Mouse (Mus musculus) embryonic stem cell, embryonic (primary cell): ENCODE results near the gene Hnrnpdl.

Source experiments
- CTCF ChIA-PET, 4 experiments: fragments of 300-600 bp in 2 of 4; fragments of 350-600 bp in 2 of 4; sonication (Branson Sonifier 250); formaldehyde crosslinking; loops; one replicate each; lab custom pipeline; 2022; ENCODE audit warnings: inconsistent platforms in 2 of 4; lab: Charles Lee
- POLR2A ChIA-PET, 4 experiments: fragments of 300-600 bp in 2 of 4; fragments of 350-600 bp in 2 of 4; sonication (Branson Sonifier 250); formaldehyde crosslinking; loops; one replicate each; lab custom pipeline; 2022; ENCODE audit warnings: antibody characterized with exemption in 4 of 4, inconsistent platforms in 1 of 4; lab: Charles Lee

The Hnrnpdl gene

GRCm38 (mm10) chr5:100038714-100039601, 506 bp downstream of the Hnrnpdl start:
- ChIA-PET CTCF (interaction anchor here in 3 of 4 experiments (0.5 to 1.3 kb wide), 12 partner anchors 9 to 1131 kb away, joined by 3 to 6 read pairs (median 3); no protein-coding TSS in a partner anchor), POLR2A (interaction anchor here (0.5 to 18.3 kb wide), 134 partner anchors 4 to 1725 kb away, joined by 3 to 388 read pairs (median 4); partner anchors contain the start of genes 4930524J08Rik (in 3 of the 4), Cops4 (in 2 of the 4), Hnrnpd (in 2 of the 4) and Enoph1 (in 1 of the 4))

GRCm38 (mm10) chr5:100037965-100038713, 1.3 kb downstream of the Hnrnpdl start:
- ChIA-PET POLR2A (interaction anchor here (0.6 to 18.3 kb wide), 109 partner anchors 3 to 826 kb away, joined by 3 to 388 read pairs (median 4); partner anchors contain the start of genes 4930524J08Rik (in 3 of the 4), Cops4 (in 2 of the 4), Hnrnpd (in 2 of the 4) and Enoph1 (in 1 of the 4)), CTCF (interaction anchor here in 3 of 4 experiments (0.6 to 1.3 kb wide), 9 partner anchors 10 to 112 kb away, joined by 3 to 6 read pairs (median 3); no protein-coding TSS in a partner anchor)

- POLR2A ChIA-PET, result interaction anchor here (0.6 to 18.3 kb wide), 21 partner anchors 2 to 482 kb away, joined by 3 to 388 read pairs (median 4); partner anchors contain the start of genes Cops4 (in 1 of the 4), Enoph1 (in 1 of the 4), Hnrnpdl (in 1 of the 4) and Vamp9 (in 1 of the 4)
- CTCF ChIA-PET, result interaction anchor here in 1 of 4 experiments (0.6 kb wide), 2 partner anchors 63 to 1161 kb away, joined by 4 to 5 read pairs; no protein-coding TSS in a partner anchor
Observed at GRCm38 (mm10) chr5:100036681-100037080, 2.8 kb downstream of the Hnrnpdl start.

DNA sequence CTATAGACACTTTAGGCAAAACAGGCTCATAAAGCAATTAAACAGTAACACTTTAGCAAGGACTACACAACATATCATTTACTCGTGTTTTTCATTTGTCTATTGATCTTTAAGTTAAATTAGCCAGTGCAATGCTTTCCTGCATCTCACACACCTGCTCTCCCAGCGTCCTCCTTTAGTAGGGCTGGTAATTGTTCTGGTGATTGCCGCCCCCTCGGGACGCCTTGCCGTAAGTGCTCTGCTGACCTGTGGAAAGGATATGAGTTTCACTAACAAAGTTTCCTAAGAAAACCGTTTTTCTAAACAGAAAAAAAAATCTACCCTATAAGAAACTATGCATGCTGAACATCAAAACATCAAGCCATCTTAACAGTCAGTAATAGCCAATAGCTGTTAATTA, 3.5 kb downstream of the Hnrnpdl start:
- POLR2A ChIA-PET, result interaction anchor here (0.6 to 18.3 kb wide), 17 partner anchors 1 to 393 kb away, joined by 3 to 388 read pairs (median 4); partner anchors contain the start of genes Enoph1 (in 1 of the 4) and Hnrnpdl (in 1 of the 4)
- CTCF ChIA-PET, result no interaction called here

DNA sequence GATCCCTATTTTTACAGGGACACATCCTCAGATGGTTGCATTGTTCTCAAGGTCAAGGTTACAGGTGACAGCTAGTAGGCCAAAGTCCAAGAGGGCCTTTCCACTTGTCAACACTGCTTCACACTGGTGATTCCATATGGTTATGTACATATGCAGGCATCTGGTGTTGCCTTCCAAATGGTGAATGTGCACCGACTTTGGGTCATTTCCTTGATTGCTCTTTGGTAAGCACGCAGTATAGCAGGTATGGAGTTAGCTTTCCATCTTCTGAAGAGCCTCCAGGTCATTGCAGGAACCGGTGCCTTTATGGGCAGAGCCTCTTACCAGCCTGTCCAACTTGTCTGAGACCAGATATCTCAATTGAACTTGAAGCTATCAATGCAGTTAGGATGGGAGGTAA, 6.8 kb downstream of the Hnrnpdl start:
- ChIA-PET POLR2A (interaction anchor here (0.5 to 16.7 kb wide), 35 partner anchors 9 to 1632 kb away, joined by 3 to 388 read pairs (median 5); partner anchors contain the start of genes 4930524J08Rik (in 1 of the 4), Cops4 (in 1 of the 4), Enoph1 (in 1 of the 4) and Hnrnpdl (in 1 of the 4)), CTCF (interaction anchor here in 1 of 4 experiments (0.9 kb wide), 1 partner anchor 25 kb away, joined by 3 read pairs; no protein-coding TSS in a partner anchor)

DNA sequence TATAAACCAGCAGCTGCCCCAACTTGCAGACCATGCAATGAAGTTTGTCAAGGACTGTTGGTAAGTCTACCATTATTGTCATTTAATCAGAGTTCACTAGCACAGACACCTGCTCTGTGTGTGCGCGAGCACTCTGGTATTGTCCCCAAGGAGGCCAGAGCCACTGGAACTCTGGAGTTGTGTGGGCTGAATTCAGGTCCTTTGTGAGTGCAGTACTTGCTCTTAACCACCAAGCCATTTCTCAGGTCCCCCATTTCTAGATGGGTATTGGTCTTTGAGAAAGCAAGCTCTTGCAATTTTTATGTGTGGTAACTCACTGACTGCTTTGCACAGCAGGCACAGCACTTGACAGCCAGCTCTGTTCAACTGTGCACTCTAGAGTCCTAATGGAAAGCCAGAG, 7.4 kb downstream of the Hnrnpdl start:
- POLR2A ChIA-PET, result interaction anchor here (0.7 to 16.7 kb wide), 38 partner anchors 8 to 486 kb away, joined by 3 to 388 read pairs (median 4); partner anchors contain the start of genes 4930524J08Rik (in 2 of the 4), Enoph1 (in 2 of the 4), Hnrnpdl (in 2 of the 4) and Cops4 (in 1 of the 4)

GRCm38 (mm10) chr5:100030069-100030468, 9.4 kb downstream of the Hnrnpdl start:
- ChIA-PET CTCF (no interaction called here), POLR2A (interaction anchor here (0.6 to 16.7 kb wide), 12 partner anchors 8 to 399 kb away, joined by 3 to 388 read pairs (median 6); partner anchors contain the start of genes Enoph1 (in 3 of the 4) and Hnrnpdl (in 3 of the 4))

More for the DNA sequence above, 7.4 kb downstream of the Hnrnpdl start:
- CTCF ChIA-PET, result no interaction called here

DNA sequence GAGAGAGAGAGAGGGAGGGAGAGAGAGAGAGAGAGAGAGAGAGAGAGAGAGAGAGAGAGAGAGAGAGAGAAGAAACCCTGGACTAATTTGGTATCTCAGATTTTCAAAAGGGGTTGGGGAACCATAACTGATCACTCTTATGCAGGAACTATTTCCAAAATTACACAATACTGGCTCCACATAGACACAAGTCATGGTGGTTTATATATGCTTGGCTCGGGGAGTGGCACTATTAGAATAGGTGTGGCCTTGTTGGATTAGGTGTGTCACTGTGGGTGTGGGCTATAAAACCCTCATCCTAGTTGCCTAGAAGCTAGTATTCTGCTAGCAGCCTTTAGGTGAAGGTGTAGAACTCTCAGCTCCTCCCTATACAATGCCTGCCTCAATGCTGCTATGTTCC, 14.6 kb downstream of the Hnrnpdl start:
- CTCF ChIA-PET, result interaction anchor here in 1 of 4 experiments (1.8 kb wide), 1 partner anchor 17 kb away, joined by 5 read pairs; no protein-coding TSS in a partner anchor

GRCm38 (mm10) chr5:100024403-100024802, 15.1 kb downstream of the Hnrnpdl start:
- ChIA-PET POLR2A (interaction anchor here in 3 of 4 experiments (0.5 to 6.2 kb wide), 9 partner anchors 8 to 90 kb away, joined by 3 to 67 read pairs (median 5); partner anchors contain the start of genes Enoph1 (in 3 of the 3) and Hnrnpdl (in 3 of the 3)), CTCF (interaction anchor here in 1 of 4 experiments (0.6 to 1.8 kb wide), 2 partner anchors 17 to 1943 kb away, joined by 3 to 5 read pairs; no protein-coding TSS in a partner anchor)

More for the DNA sequence above, 14.6 kb downstream of the Hnrnpdl start:
- POLR2A ChIA-PET, result interaction anchor here in 3 of 4 experiments (0.9 to 6.2 kb wide), 9 partner anchors 7 to 57 kb away, joined by 3 to 67 read pairs (median 5); partner anchors contain the start of genes Enoph1 (in 3 of the 3) and Hnrnpdl (in 3 of the 3)

- POLR2A ChIA-PET, result interaction anchor here in 2 of 4 experiments (1.0 to 6.2 kb wide), 6 partner anchors 12 to 24 kb away, joined by 3 to 67 read pairs (median 10); partner anchors contain the start of genes Enoph1 (in 2 of the 2) and Hnrnpdl (in 2 of the 2)
- CTCF ChIA-PET, result interaction anchor here in 1 of 4 experiments (1.2 kb wide), 1 partner anchor 12 kb away, joined by 4 read pairs; no protein-coding TSS in a partner anchor
Observed at GRCm38 (mm10) chr5:100020089-100020488, 19.4 kb downstream of the Hnrnpdl start.

DNA sequence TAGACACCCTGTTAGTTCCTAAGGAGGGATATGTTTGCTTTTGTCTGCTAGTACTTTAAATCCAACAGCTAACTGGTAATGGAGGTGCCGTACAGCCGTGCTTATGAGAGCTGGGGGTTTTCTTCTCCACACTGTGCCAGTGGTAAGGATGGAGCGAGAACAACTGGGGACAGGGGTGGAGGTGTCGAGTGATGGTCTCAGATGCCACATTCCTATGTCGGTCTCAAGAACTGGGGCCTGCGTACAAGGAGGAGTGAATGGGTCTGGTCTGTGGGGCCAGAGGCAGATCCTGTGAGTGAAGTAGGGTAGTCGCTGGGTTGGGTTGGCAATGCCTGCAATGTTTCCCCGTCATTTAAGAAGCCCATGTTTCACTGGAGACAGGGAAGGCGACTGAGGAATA, 26.9 kb downstream of the Hnrnpdl start:
- CTCF ChIA-PET, result no interaction called here
- POLR2A ChIA-PET, result interaction anchor here in 2 of 4 experiments (0.5 to 2.0 kb wide), 5 partner anchors 20 to 253 kb away, joined by 3 to 8 read pairs (median 4); partner anchors contain the start of gene Hnrnpdl (in 1 of the 2)

GRCm38 (mm10) chr5:100008485-100008884, 31.0 kb downstream of the Hnrnpdl start:
- POLR2A ChIA-PET, result interaction anchor here in 3 of 4 experiments (0.6 to 3.1 kb wide), 10 partner anchors 15 to 807 kb away, joined by 3 to 15 read pairs (median 8); partner anchors contain the start of genes Enoph1 (in 1 of the 3) and Hnrnpdl (in 1 of the 3)
- CTCF ChIA-PET, result interaction anchor here (0.5 to 1.6 kb wide), 13 partner anchors 10 to 230 kb away, joined by 3 to 9 read pairs (median 3); no protein-coding TSS in a partner anchor

GRCm38 (mm10) chr5:100007040-100007375, 32.5 kb downstream of the Hnrnpdl start:
- POLR2A ChIA-PET, result interaction anchor here in 3 of 4 experiments (0.7 to 3.1 kb wide), 12 partner anchors 16 to 47 kb away, joined by 3 to 15 read pairs (median 7); partner anchors contain the start of genes Enoph1 (in 1 of the 3) and Hnrnpdl (in 1 of the 3)
- CTCF ChIA-PET, result interaction anchor here in 2 of 4 experiments (0.5 to 1.4 kb wide), 2 partner anchors 18 to 34 kb away, joined by 3 to 5 read pairs; no protein-coding TSS in a partner anchor

DNA sequence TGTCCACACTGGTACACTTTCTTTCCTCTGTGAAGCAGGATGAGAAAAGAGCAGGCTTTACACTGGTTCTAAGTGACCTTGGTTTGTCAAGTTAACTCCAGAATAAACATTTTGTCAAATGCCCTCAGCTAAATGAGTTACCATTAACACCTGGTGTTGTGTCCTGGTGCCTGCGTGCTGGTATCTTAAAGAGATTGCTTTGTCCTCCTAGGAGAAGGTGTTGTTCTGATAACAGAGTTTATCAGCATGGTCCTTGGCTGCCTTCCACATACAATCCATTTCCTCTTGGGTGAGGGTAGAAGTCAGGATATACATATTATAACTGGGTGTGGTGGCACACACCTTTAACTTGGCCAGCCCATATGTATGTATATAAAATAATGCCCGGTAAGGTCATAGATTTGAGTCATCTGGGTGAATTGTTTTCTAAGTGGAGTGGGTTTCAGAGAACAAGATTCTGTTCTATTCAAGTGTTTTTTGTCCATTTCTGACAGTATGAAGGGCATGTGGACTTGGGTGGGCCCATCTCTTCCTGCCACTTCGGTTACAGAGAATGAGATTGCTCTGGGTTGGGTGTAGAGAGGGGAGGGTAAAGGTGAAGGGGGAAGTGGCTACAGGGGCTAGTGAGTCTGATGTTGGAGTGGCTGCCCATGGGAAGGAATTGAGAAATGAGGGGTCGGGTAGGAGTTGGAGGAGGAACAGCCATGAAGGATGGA, 33.0 kb downstream of the Hnrnpdl start:
- ChIA-PET CTCF (interaction anchor here in 1 of 4 experiments (0.6 kb wide), 1 partner anchor 29 kb away, joined by 3 read pairs; no protein-coding TSS in a partner anchor), POLR2A (interaction anchor here in 3 of 4 experiments (0.7 to 3.1 kb wide), 11 partner anchors 17 to 47 kb away, joined by 3 to 15 read pairs (median 6); partner anchors contain the start of genes Enoph1 (in 1 of the 3) and Hnrnpdl (in 1 of the 3))

GRCm38 (mm10) chr5:100005896-100006295, 33.6 kb downstream of the Hnrnpdl start:
- ChIA-PET CTCF (interaction anchor here in 2 of 4 experiments (0.5 to 0.6 kb wide), 3 partner anchors 28 to 315 kb away, joined by 3 to 6 read pairs (median 3); no protein-coding TSS in a partner anchor), POLR2A (interaction anchor here in 2 of 4 experiments (0.6 to 1.0 kb wide), 4 partner anchors 28 to 34 kb away, joined by 3 to 4 read pairs (median 3); partner anchors contain the start of genes Enoph1 (in 1 of the 2) and Hnrnpdl (in 1 of the 2))
